Mouse (Mus musculus) bone marrow, adult 2 months (tissue): ENCODE results near the gene Apof.

Experiments
- CTCF ChIP-seq: fragments of 200-500 bp; IDR thresholded peaks from 2 replicates; pipeline ENCODE4 v1.5.1; 2011; ENCODE audit warnings: low read length, control low read depth; ENCODE audit not compliant: control insufficient read depth, insufficient read depth
- POLR2A ChIP-seq: fragments of 200-500 bp; IDR thresholded peaks from 2 replicates; pipeline ENCODE4 v1.6.1; 2011; ENCODE audit warnings: low read depth, mild to moderate bottlenecking, control low read depth, low read length, borderline replicate concordance; ENCODE audit not compliant: control insufficient read depth

DNA sequence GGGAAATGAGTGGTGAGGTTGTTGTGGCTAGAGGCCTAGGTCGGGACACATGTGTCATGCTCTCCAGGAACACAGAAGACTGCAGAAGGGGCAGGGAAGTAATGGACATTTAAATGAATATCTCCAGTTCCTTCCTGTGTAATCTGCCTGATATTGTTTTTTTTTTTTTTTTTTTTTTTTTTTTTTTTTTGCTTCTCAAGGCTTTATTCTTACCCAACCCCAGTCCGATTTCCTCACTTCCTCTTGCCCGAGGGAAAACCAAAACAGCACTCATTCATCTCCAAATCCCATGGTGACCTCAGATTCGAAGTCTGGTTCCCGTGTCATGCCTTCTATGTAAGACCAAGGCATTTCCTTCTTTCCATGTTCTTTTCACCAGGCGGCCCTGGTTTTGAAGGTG is 29.8 kb downstream of the Apof start:
- TF ChIP-seq CTCF (no peak), POLR2A (no peak)
